In genomic region chr15:93144899-93145298, GRCm38 (mm10) we compare ENCODE assay signal across 22 mouse cellular contexts.
A peak's percentile ranks its signal among the peaks of the same experiment; 100 is the strongest.
DNase-seq lines count a peak whose midpoint lies in the region; ATAC-seq lines count a peak whose summit lies in the region.
"Had no signal": no experiment of that assay in that cellular context is flagged by ENCODE, and none has a peak within 500 bp of the region (broad histone marks: within the 10 kb centered on the region; RNA-seq: fewer than 3 reads in every experiment).

No protein-coding gene starts in this region.

- H3K4me2 ChIP-seq in hindbrain, embryonic 16.5 days (ENCODE audit: low read length), result no peak overlapping the region

- peak; percentile 68 for ATAC-seq in common myeloid progenitor, adult 5-6 weeks (replicated peaks; ENCODE audit: low read depth, poor library complexity, severe bottlenecking)
- peak; percentile 77 for ATAC-seq in granulocyte monocyte progenitor cell, adult 5-6 weeks (replicated peaks; ENCODE audit: poor library complexity, severe bottlenecking)
- ATAC-seq in megakaryocyte, adult 5-6 weeks (ENCODE audit: poor library complexity, severe bottlenecking), result 0 out of 2 replicates have a peak, but pooled peaks have one; percentile 30
- peak; percentile 55; the same call in 1 of the 2 replicates for ATAC-seq in megakaryocyte progenitor cell, adult 5-6 weeks (replicated peaks; ENCODE audit: poor library complexity)
- no peak for ATAC-seq in hindbrain, embryonic 16.5 days
- ATAC-seq: activated CD4-positive, CD25-positive, alpha-beta regulatory T cell, adult 4 months; CD4-positive, CD25-positive, alpha-beta regulatory T cell, adult 4 months; Patski had no signal

- H3K36me3 ChIP-seq in heart, embryonic 10.5 days, result no peaks in the 10 kb centered on the region
- H3K36me3 ChIP-seq in forebrain, embryonic 10.5 days (replicated peaks), result no peaks in the 10 kb centered on the region
- no peaks in the 10 kb centered on the region for H3K36me3 ChIP-seq in hindbrain, embryonic 16.5 days (ENCODE audit: control insufficient read depth, insufficient read depth, low read length)
- H3K36me3 ChIP-seq: G1E had no signal

- H3K4me3 ChIP-seq in heart, embryonic 10.5 days, result no peak overlapping the region
- H3K4me3 ChIP-seq in forebrain, embryonic 10.5 days, result no peak overlapping the region
- no peak overlapping the region for H3K4me3 ChIP-seq in hindbrain, embryonic 16.5 days (ENCODE audit: low read length)

- no peak overlapping the region for H3K27ac ChIP-seq in heart, embryonic 10.5 days
- H3K27ac ChIP-seq in forebrain, embryonic 10.5 days, result no peak overlapping the region
- H3K27ac ChIP-seq in hindbrain, embryonic 16.5 days (ENCODE audit: low read depth, low read length), result no peak overlapping the region

- H3K9ac ChIP-seq in hindbrain, embryonic 16.5 days (ENCODE audit: low read depth, low read length), result no peak overlapping the region

- H3K4me1 ChIP-seq in heart, embryonic 10.5 days, result no peaks in the 10 kb centered on the region
- peaks cover 9% of the 10 kb centered on the region; the same call in 1 of the 2 replicates for H3K4me1 ChIP-seq in forebrain, embryonic 10.5 days
- no peaks in the 10 kb centered on the region for H3K4me1 ChIP-seq in hindbrain, embryonic 16.5 days (ENCODE audit: control insufficient read depth, insufficient read depth, low read depth, low read length)

- H3K27me3 ChIP-seq in heart, embryonic 10.5 days (ENCODE audit: insufficient read depth, poor library complexity, severe bottlenecking), result no peaks in the 10 kb centered on the region
- no peaks in the 10 kb centered on the region for H3K27me3 ChIP-seq in forebrain, embryonic 10.5 days (ENCODE audit: poor library complexity, severe bottlenecking)
- H3K27me3 ChIP-seq in hindbrain, embryonic 16.5 days (replicated peaks; ENCODE audit: control insufficient read depth, insufficient read depth, low read length), result no peaks in the 10 kb centered on the region
- H3K27me3 ChIP-seq: CH12.LX had no signal

- 68% methylated on average over 9 of the region's 9 CpGs for WGBS in heart, embryonic 10.5 days
- WGBS in forebrain, embryonic 10.5 days, result 90% methylated on average over 9 of the region's 9 CpGs
- WGBS in hindbrain, embryonic 16.5 days, result 90% methylated on average over 9 of the region's 9 CpGs

- H3K9me3 ChIP-seq in heart, embryonic 10.5 days, result no peaks in the 10 kb centered on the region
- no peaks in the 10 kb centered on the region for H3K9me3 ChIP-seq in forebrain, embryonic 10.5 days
- no peaks in the 10 kb centered on the region for H3K9me3 ChIP-seq in hindbrain, embryonic 16.5 days (ENCODE audit: control insufficient read depth, low read length)

- DNase-seq in heart, embryonic 10.5 days (ENCODE audit: low spot score), result no peak
- DNase-seq in forebrain, embryonic 10.5 days (ENCODE audit: extremely low spot score, low spot score), result no peak
- DNase-seq in adrenal gland, postnatal 14 days, result no peak
- DNase-seq: adrenal gland, adult 2 months; adrenal gland, adult 8-10 months; adrenal gland, postnatal 10 days; adrenal gland, postnatal 25 days; adrenal gland, postnatal 36 days; B cell, adult 2 months; cerebellum, adult 11 months; cerebellum, adult 11-12 months; cerebellum, adult 18-20 months had no signal
